Mouse (Mus musculus) kidney, adult 2 months (tissue): ENCODE results near the gene Il12b.

Source experiments
- CTCF ChIP-seq: fragments of 200-500 bp; conservative IDR thresholded peaks from 2 replicates; pipeline ENCODE4 v1.5.1; 2011; ENCODE audit warnings: low read depth, mild to moderate bottlenecking, control low read depth, low read length, moderate library complexity, mixed read lengths; ENCODE audit not compliant: insufficient read depth, insufficient read length
- POLR2A ChIP-seq: fragments of 200-500 bp; IDR thresholded peaks from one replicate; pipeline ENCODE4 v1.6.1; 2011; ENCODE audit warnings: low read depth, low read length, control low read depth

DNA sequence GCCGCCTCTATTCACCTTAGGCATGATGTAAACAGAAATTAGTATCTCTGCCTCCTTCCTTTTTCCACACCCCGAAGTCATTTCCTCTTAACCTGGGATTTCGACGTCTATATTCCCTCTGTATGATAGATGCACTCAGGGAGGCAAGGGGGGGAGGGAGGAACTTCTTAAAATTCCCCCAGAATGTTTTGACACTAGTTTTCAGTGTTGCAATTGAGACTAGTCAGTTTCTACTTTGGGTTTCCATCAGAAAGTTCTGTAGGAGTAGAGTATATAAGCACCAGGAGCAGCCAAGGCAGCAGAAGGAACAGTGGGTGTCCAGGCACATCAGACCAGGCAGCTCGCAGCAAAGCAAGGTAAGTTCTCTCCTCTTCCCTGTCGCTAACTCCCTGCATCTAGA lies at the start of gene Il12b:
- TF ChIP-seq CTCF (no peak), POLR2A (no peak)
